Mouse (Mus musculus) gastrocnemius, adult 2 months (tissue): ENCODE results near the gene Suclg2. TPM values are rescaled to one million over a fixed set of nuclear protein-coding genes. Genes with fewer than 3 reads are reported as not detected.
"Not testable (repeated sequence)": the region's sequence is repeated elsewhere in the genome, so short reads cannot be mapped to it uniquely, and the experiment has no call there.

Experiments
- DNase-seq: peaks from one replicate; pipeline ENCODE4 v3.0.0; 2022
- H3K27ac ChIP-seq: fragments of 200-600 bp; 2 replicates; pipeline ENCODE4 v1.8.1; 2022; ENCODE audit warnings: mild to moderate bottlenecking
- H3K4me3 ChIP-seq: fragments of 200-600 bp; 2 replicates; pipeline ENCODE4 v1.8.1; 2022; ENCODE audit warnings: mild to moderate bottlenecking, moderate library complexity
- CTCF ChIP-seq: fragments of 200-600 bp; IDR thresholded peaks from 2 replicates; pipeline ENCODE4 v1.8.1; 2022; ENCODE audit warnings: antibody characterized with exemption, mild to moderate bottlenecking, moderate library complexity
- intact Hi-C: fragments of 180-260 bp; cut with DNase I; formaldehyde crosslinking; loops from one replicate; pipeline ENCODE4 v1.15.1; 2025
- total RNA-seq, 2 experiments: library from RNA; stranded (reverse); gene quantifications; 2 replicates each; pipeline ENCODE4 v1.2.3; 2021

The Suclg2 gene
- total RNA-seq, 2 experiments from 2014 or later = 43.0 to 66.2 TPM

DNA sequence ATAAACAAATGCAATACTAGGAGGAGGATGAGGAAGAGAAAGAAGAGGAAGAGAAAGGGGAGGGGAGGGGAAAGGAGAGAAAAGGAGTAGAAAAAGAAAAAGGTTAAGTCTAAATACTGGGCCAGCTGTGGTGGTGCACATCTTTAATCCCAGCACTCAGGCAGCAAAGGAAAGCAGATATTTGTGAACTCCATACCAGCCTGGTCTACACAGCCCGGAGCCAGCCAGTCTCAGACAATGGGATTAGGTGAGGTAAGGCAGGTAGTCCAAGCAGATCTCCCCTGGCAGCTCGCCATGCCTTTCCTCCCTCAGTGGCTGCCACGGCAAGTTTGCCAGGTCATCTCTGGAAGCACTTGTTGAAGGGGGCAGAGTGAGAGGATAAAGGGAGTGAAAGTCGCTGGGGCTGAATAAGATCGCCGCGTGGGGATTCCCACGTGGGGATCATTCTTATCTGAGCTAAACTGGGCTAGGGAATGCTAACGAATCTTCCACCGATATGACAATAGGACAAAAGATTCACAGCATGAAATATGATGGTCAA is 69.4 kb downstream of the Suclg2 start:
- no peak for TF ChIP-seq CTCF
- intact Hi-C loops = no loop called here
- no peak overlapping the region for H3K4me3 ChIP-seq
- no peak overlapping the region for H3K27ac ChIP-seq
- DNase-seq = no peak

DNA sequence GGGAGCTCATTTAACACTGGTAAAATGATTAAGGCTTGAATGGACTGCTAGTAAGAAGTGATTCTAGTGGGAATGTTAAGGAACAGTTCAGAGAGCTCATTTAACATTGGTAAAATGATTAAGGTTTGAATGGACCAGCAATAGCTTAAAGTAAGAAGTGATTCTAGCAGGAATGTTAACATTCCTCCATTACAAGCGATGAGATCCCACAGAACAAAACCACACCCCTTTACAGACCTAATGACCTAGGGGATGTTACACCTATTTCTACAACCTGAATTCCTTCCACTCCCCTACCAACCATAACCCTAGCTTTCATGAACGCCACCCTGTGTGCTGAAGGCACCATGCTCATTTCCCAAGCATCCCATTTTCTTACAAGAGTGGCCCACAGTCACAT is 81.2 kb downstream of the Suclg2 start:
- no peak overlapping the region for H3K27ac ChIP-seq
- intact Hi-C loops = no loop called here

DNA sequence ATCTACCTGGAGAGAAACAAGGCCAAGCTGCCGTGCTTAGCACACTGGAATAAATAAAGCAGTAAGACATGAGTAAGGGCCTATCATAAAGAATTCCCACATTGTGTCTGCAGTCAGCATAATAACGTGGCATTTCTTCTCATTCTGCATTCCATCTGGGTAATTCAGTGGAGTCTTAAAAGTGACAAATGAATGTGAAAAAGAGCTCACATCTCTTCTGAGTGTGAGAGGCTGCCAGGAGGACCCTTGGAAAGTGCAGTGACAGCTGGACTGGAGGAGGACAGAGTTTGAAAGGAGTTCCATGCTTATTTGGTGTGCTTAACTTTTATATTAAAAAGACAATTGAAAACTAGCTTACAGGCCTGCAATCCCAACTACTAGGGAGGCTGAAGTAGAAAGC is 83.2 kb downstream of the Suclg2 start:
- no peak overlapping the region for H3K4me3 ChIP-seq
- intact Hi-C loops = no loop called here
- DNase-seq = no peak
- H3K27ac ChIP-seq = no peak overlapping the region
- TF ChIP-seq CTCF = no peak

More for the DNA sequence above, 81.2 kb downstream of the Suclg2 start:
- TF ChIP-seq CTCF = no peak
- DNase-seq = no peak
- H3K4me3 ChIP-seq = no peak overlapping the region

DNA sequence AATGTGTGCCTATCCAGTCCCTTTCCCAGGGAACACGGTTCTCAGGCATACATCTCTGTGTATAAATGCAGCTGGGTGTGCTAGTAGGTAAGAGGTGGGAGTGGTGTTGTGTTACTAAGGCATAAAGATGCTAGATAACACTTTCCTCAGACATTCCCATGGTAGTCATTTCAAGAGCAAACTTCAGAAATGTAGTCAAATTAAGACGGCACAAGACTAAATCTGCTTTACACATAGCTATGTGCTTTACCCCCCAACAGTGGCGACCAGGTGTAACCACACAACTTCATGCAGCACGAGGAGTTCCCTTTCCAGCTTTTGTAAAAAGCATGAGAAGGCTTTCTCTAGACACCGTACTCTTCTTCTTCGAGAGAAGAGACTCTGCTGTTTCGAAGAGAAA is 89.5 kb downstream of the Suclg2 start:
- no peak for DNase-seq
- H3K27ac ChIP-seq = no peak overlapping the region

DNA sequence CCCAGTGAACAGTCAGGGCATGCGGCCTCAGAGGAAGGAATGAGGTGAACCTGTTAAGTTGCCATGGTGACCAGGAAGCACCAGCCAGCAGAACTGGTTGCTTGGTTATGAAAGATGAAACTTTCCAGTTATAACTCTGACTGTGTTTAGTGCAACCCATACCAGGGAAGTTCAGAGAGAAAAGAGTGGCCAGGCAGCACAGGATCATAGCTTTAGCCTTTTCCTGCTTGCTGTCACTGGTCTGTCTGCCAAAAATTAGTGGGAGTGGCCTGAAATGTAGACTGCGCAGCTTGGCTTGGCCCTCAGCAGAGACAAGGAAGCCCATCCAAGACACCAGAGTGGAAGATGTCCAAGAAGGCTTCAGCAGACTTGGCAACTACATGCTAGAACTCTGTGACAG is 96.8 kb downstream of the Suclg2 start:
- Histone ChIP-seq H3K27ac (peak overlapping the region; percentile 44), H3K4me3 (no peak overlapping the region)
- DNase-seq = peak; percentile 86
- intact Hi-C loops = loop anchor here (5.0 kb wide), 1 partner anchor 95 kb away; the partner anchor contains the start of gene Suclg2
- TF ChIP-seq CTCF = no peak

More for the DNA sequence above, 89.5 kb downstream of the Suclg2 start:
- no peak overlapping the region for H3K4me3 ChIP-seq
- no peak for TF ChIP-seq CTCF
- intact Hi-C loops = no loop called here

DNA sequence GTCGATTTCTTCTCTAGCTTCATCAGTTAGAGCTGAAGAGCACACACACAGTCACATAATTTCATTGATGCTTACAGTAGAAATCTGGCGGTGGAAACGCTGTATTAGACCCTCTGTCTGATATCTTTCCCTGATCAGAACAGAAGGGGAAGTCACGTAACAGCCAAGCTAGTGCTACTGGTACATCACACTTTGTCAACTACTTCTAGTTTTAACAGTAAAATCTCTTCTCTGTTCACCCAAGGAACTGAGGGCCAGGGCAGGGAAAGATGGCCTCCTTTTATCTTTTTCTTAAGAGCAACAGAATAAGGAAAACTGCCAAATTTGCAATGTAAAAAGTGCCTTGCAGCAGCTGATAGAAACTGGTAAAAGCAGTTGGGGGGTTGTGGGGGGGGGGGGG is 97.8 kb downstream of the Suclg2 start:
- DNase-seq = no peak
- intact Hi-C loops = loop anchor here (5.0 kb wide), 1 partner anchor 96 kb away; the partner anchor contains the start of gene Suclg2
- Histone ChIP-seq H3K4me3 (no peak overlapping the region), H3K27ac (no peak overlapping the region)
- no peak for TF ChIP-seq CTCF

DNA sequence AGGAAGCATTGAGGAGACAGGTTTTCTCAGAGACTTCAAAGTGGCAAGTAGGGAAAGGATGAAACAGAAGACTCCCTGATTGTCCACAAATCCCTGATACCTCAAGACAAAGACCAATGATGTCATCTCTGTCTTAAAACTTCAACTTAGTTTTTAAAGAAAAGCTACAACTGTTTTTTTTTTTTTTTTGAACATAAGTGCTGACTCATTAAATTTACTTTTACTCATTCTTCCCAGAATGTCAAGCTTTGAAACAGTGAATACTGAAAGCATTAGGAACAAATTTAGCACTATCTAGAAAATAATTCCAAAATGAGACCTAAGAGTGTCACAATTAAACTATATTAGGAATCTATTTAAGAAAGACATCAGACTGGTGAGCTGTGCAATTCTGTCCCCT is 98.8 kb downstream of the Suclg2 start:
- DNase-seq = no peak
- Histone ChIP-seq H3K4me3 (no peak overlapping the region), H3K27ac (no peak overlapping the region)
- TF ChIP-seq CTCF = no peak
- intact Hi-C loops = loop anchor here (5.0 kb wide), 1 partner anchor 97 kb away; the partner anchor contains the start of gene Suclg2

DNA sequence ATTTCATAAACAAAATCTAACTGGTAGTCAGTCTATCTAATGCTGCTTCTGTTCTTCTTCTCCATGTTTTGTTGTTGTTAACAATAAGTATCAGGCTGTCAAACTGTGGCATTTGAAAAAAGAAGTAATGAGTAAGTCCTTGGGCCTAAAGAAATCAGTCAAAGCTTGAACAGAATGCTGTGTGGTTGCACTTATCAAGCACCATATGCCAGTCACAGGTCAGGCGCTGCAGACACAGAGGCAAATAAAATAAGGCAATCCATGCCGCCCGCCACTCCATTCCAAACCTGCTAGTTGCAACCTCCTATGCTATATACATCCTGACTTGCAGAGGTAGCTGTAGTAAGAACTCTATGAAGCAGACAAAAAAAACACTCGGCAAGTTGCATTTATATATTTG is 100.2 kb downstream of the Suclg2 start:
- intact Hi-C loops = no loop called here
- no peak for TF ChIP-seq CTCF
- no peak for DNase-seq
- Histone ChIP-seq H3K27ac (no peak overlapping the region), H3K4me3 (no peak overlapping the region)

DNA sequence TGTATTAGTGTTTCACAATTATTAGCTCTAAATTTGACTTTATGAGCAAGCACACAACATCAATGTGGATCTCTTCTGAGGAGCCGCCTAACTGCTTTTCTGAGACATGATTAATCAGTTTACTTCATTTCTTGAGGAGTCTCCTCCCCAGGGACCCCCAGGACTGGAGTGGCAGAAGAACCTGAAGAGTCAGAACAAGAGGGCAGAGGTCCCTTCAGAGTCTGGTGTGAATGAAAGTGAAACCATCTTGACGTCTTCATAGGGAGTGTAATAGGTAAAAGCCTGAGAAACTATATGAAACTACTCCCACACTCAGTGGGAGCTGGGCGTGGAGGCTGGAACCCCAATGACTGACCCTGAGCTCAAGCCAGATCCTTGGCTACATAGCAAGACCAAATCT is 105.4 kb downstream of the Suclg2 start:
- TF ChIP-seq CTCF = no peak
- DNase-seq = no peak
- H3K4me3 ChIP-seq = no peak overlapping the region
- intact Hi-C loops = no loop called here
- H3K27ac ChIP-seq = no peak overlapping the region

DNA sequence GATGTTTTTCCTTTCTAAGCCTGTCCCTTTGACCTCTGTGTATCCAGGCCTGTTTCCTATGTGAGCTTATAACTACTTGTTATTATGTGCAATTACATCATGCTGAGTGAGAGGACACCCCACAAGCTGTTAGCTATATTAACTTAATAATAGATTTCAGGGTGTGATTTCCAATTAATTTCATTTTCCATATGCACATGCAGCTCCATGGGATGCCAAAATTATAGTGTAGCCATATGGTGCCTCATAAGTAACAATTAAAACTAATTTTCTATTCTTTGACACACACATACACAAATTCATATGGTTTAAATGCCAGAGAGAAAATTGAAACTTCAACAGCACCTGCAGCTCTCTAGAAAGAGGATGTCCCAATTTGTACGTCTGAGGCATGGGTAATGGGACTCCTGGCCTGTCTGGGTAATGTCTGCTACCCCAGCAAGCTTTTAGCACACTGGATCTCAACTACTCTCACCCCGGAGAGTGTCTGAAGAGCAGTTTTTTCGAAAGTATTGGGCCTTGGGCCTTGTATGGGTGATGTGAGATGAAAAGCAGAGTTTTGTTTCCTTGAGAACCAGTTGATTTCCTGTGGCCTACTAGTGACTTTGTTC is 106.1 kb downstream of the Suclg2 start:
- TF ChIP-seq CTCF = no peak
- H3K4me3 ChIP-seq = no peak overlapping the region
- no peak overlapping the region for H3K27ac ChIP-seq
- intact Hi-C loops = no loop called here
- no peak for DNase-seq

DNA sequence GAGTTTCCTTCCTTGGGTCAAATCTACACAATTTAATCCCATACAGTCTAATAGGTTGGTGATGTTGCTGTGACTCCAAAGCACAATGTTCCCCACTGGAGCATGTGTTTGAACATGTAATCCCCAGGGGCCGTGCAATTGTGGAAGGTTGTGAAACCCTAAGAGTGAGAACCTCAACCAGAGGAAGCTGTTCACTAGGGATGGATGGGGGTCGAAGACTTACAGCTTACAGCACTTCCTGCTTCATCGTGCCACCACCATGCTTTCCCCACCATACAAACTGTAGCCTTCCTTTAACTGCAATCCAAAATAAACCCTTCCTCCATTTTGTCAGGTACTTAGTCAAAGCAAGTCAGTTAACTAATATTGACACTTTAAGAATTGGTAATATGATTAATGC is 107.5 kb downstream of the Suclg2 start:
- intact Hi-C loops = no loop called here

DNA sequence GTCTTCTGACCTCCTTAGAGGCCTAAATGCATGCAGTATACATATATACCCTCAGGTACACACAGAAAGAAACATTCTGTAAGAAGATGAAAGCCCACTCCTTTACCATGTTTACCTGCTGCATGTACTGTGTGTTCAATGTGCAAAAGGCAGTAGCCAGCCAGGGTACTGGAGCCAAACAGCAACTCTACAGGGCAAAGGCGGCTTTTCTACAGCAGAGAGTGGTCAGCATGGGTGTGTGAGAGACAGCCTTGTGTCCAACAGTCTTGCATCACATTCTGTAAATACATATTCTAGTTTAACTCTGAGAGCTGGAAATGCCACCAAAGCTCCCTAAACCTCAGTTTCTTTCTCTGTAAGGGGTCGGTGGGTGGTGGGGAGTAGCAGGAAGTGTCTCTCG is 110.5 kb downstream of the Suclg2 start:
- H3K4me3 ChIP-seq = no peak overlapping the region
- intact Hi-C loops = no loop called here
- no peak for DNase-seq
- TF ChIP-seq CTCF = no peak
- no peak overlapping the region for H3K27ac ChIP-seq

More for the DNA sequence above, 107.5 kb downstream of the Suclg2 start:
- H3K27ac ChIP-seq = no peak overlapping the region
- no peak overlapping the region for H3K4me3 ChIP-seq
- no peak for DNase-seq
- no peak for TF ChIP-seq CTCF

DNA sequence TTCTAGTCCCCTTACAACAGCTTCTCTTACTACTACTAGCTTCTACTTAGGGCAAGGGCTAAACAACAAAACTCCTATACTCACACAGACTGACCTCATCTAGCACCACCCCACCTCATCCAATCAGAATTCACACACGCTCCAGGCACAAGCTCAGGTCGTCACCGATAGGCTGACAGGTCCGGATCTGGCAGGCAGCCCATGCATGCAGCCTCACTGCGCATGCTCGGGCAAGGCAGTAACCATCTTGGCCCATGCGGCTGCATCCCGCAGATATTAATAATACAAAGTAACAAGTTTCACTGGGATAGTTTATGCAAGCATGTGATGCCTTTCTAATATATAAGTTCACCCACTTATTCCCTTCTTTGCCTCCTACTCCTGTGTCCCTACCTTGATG is 117.9 kb downstream of the Suclg2 start:
- DNase-seq, H3K4me3 ChIP-seq, H3K27ac ChIP-seq, intact Hi-C loops: not testable (repeated sequence)
